Mouse (Mus musculus) left cerebral cortex, postnatal 25 days (tissue): ENCODE measurements around the gene Pak1. TPM values are rescaled to one million over a fixed set of nuclear protein-coding genes. Genes with fewer than 3 reads are reported as not detected.
"Not testable (repeated sequence)": the region's sequence is repeated elsewhere in the genome, so short reads cannot be mapped to it uniquely, and the experiment has no call there.

Source experiments
- DNase-seq, 2 experiments: peaks; one replicate each; pipeline ENCODE4 v3.0.0; 2022; ENCODE audit warnings: low spot score in 2 of 2, mixed read lengths in 1 of 2
- intact Hi-C: fragments of 180-260 bp; cut with DNase I; formaldehyde crosslinking; loops from one replicate; pipeline ENCODE4 v1.15.1; 2025
- total RNA-seq, 2 experiments: library from RNA; stranded (reverse); gene quantifications; 2 replicates each; pipeline ENCODE4 v1.2.3; 2021

Gene Pak1
- total RNA-seq, 2 experiments from 2014 or later, result 401 to 458 TPM

GRCm38 (mm10) chr7:97842332-97842731 lies 54.0 kb downstream of the Pak1 start:
- intact Hi-C loops, result loop anchor here (1.0 to 2.0 kb wide), 2 partner anchors 77 to 94 kb away; no protein-coding TSS in a partner anchor
- DNase-seq, result no peak

GRCm38 (mm10) chr7:97842806-97843570 lies 54.6 kb downstream of the Pak1 start:
- intact Hi-C loops, result loop anchor here (1.0 to 2.0 kb wide), 2 partner anchors 78 to 94 kb away; no protein-coding TSS in a partner anchor
- peak; percentile 86 to 90 for DNase-seq

- intact Hi-C loops, result loop anchor here (2.0 kb wide), 1 partner anchor 56 kb away; the partner anchor contains the start of gene Pak1
Measured at GRCm38 (mm10) chr7:97844419-97844818, 56.1 kb downstream of the Pak1 start.

GRCm38 (mm10) chr7:97845546-97845945 lies 57.2 kb downstream of the Pak1 start:
- intact Hi-C loops, result loop anchor here (2.0 kb wide), 1 partner anchor 57 kb away; the partner anchor contains the start of gene Pak1
- DNase-seq, result peak in 1 of 2 experiments; percentile 38

More at GRCm38 (mm10) chr7:97844419-97844818, 56.1 kb downstream of the Pak1 start:
- no peak for DNase-seq

- no peak for DNase-seq
- intact Hi-C loops, result no loop called here
Measured at GRCm38 (mm10) chr7:97846539-97846938, 58.2 kb downstream of the Pak1 start.

- intact Hi-C loops, result not testable (repeated sequence)
Measured at GRCm38 (mm10) chr7:97849557-97849956, 61.2 kb downstream of the Pak1 start.

GRCm38 (mm10) chr7:97850331-97850730 lies 62.0 kb downstream of the Pak1 start:
- peak in 1 of 2 experiments; percentile 40 for DNase-seq
- intact Hi-C loops, result loop anchor here (5.0 kb wide), 1 partner anchor 127 kb away; no protein-coding TSS in a partner anchor

More at GRCm38 (mm10) chr7:97849557-97849956, 61.2 kb downstream of the Pak1 start:
- not testable (repeated sequence) for DNase-seq

GRCm38 (mm10) chr7:97863512-97863911 lies 75.2 kb downstream of the Pak1 start:
- DNase-seq, result no peak
- intact Hi-C loops, result no loop called here

- peak in 1 of 2 experiments; percentile 21 for DNase-seq
- intact Hi-C loops, result no loop called here
Measured at GRCm38 (mm10) chr7:97864531-97864930, 76.2 kb downstream of the Pak1 start.

GRCm38 (mm10) chr7:97867866-97868265 lies 79.5 kb downstream of the Pak1 start:
- DNase-seq, result no peak
- intact Hi-C loops, result no loop called here

- intact Hi-C loops, result no loop called here
- DNase-seq, result no peak
Measured at GRCm38 (mm10) chr7:97868766-97869165, 80.4 kb downstream of the Pak1 start.

GRCm38 (mm10) chr7:97872396-97872795 lies 84.1 kb downstream of the Pak1 start:
- intact Hi-C loops, result no loop called here
- peak in 1 of 2 experiments; percentile 54 for DNase-seq

GRCm38 (mm10) chr7:97873317-97873716 lies 85.0 kb downstream of the Pak1 start:
- intact Hi-C loops, result no loop called here
- no peak for DNase-seq

- intact Hi-C loops, result no loop called here
- DNase-seq, result no peak
Measured at GRCm38 (mm10) chr7:97877846-97878538, 89.7 kb downstream of the Pak1 start.

GRCm38 (mm10) chr7:97911646-97912045 lies 123.3 kb downstream of the Pak1 start:
- intact Hi-C loops, result loop anchor here (5.0 kb wide), 2 partner anchors 61 to 164 kb away; no protein-coding TSS in a partner anchor
- peak in 1 of 2 experiments; percentile 54 for DNase-seq

- peak in 1 of 2 experiments; percentile 57 for DNase-seq
- intact Hi-C loops, result loop anchor here (5.0 kb wide), 2 partner anchors 57 to 168 kb away; no protein-coding TSS in a partner anchor
Measured at GRCm38 (mm10) chr7:97914833-97915516, 126.6 kb downstream of the Pak1 start.

- DNase-seq, result no peak
- intact Hi-C loops, result no loop called here
Measured at GRCm38 (mm10) chr7:97919742-97920141, 131.4 kb downstream of the Pak1 start, which contains the start of gene Gdpd4. Gene Gdpd4, plus strand, starts transcription at chr7:97919955.

- peak in 1 of 2 experiments; percentile 65 for DNase-seq
- intact Hi-C loops, result no loop called here
Measured at GRCm38 (mm10) chr7:97925819-97926218, 137.5 kb downstream of the Pak1 start.

- intact Hi-C loops, result no loop called here
- DNase-seq, result no peak
Measured at GRCm38 (mm10) chr7:97926978-97927377, 138.6 kb downstream of the Pak1 start.
